Mouse (Mus musculus) bone marrow macrophage, adult 2 months (primary cell): Measurements from ENCODE around the gene Mamstr.

Experiments
- CTCF ChIP-seq: IDR thresholded peaks from 2 replicates; pipeline ENCODE4 v1.5.1; 2012; ENCODE audit warnings: low read depth, mild to moderate bottlenecking, low read length, moderate library complexity
- POLR2A ChIP-seq: IDR thresholded peaks from 2 replicates; pipeline ENCODE4 v1.6.1; 2012; ENCODE audit warnings: mild to moderate bottlenecking, low read depth, low read length, borderline replicate concordance

DNA sequence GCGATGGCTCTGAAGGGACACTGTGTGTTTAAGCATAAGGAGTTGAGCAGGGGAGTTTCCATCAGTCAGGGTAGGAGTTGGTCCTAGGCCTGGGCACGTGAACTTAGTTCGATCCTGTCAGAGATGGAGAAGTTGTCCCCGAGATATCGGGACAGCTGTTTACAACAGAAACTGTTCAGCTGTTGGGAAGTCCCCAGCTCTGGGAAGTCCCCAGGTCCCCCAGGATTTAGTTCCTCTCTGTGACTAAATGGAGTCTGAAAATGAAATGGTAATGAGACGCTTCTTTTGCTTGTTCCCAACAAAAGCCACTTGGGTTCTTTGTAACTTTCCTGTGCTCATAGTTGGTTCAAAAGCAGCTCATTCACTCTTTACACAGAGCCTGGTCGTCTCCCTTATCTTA, 47.9 kb upstream of the Mamstr start:
- no peak for TF ChIP-seq CTCF
- TF ChIP-seq POLR2A, result no peak
